Mouse (Mus musculus) midbrain, embryonic 12.5 days (tissue): ENCODE results near the gene Vmn1r40. TPM values are rescaled to one million over a fixed set of nuclear protein-coding genes. Genes with fewer than 3 reads are reported as not detected.

Experiments
- polyA plus RNA-seq: library from polyadenylated mRNA; unstranded; fragments of >200 nt; fragmentation: Nextera tagmentation; extraction: Ambion mirVana; gene quantifications from 2 replicates; pipeline ENCODE4 v1.2.1, GENCODE M21; 2016

Vmn1r40 gene
- polyA plus RNA-seq, 1 experiment from 2014 or later, result not detected

Other genes starting within 250 kb of the Vmn1r40 start
- 92.9 and 97.0 TPM in 2 replicates for gene Chchd6, start 111.9 kb upstream of the Vmn1r40 start, polyA plus RNA-seq
- 14.1 and 14.3 TPM in 2 replicates for gene Txnrd3, start 63.6 kb upstream of the Vmn1r40 start, polyA plus RNA-seq
- not detected in 2 replicates for gene Vmn1r41, start 33.2 kb downstream of the Vmn1r40 start, polyA plus RNA-seq
- not detected in 2 replicates for gene Vmn1r42, start 168.9 kb downstream of the Vmn1r40 start, polyA plus RNA-seq
- gene Vmn1r43, start 168.9 kb downstream of the Vmn1r40 start, polyA plus RNA-seq, result not detected in 2 replicates
- gene Vmn1r44, start 176.1 kb downstream of the Vmn1r40 start, polyA plus RNA-seq, result not detected in 2 replicates
- gene Vmn1r45, start 233.1 kb downstream of the Vmn1r40 start, polyA plus RNA-seq, result not detected in 2 replicates